Mouse (Mus musculus) natural killer cell, adult 2 months (primary cell): ENCODE measurements around the gene Speer4f1.
"Not testable (repeated sequence)": the region's sequence is repeated elsewhere in the genome, so short reads cannot be mapped to it uniquely, and the experiment has no call there.

Source experiments
- DNase-seq, 2 experiments: peaks; one replicate each; pipeline ENCODE4 v3.0.0; 2022; ENCODE audit warnings: low spot score in 2 of 2

The Speer4f1 gene

GRCm38 (mm10) chr5:17475798-17476197 lies at the start of gene Speer4f1:
TSS of gene Speer4f1 (plus strand) at chr5:17476098.
- DNase-seq = not testable (repeated sequence)

DNA sequence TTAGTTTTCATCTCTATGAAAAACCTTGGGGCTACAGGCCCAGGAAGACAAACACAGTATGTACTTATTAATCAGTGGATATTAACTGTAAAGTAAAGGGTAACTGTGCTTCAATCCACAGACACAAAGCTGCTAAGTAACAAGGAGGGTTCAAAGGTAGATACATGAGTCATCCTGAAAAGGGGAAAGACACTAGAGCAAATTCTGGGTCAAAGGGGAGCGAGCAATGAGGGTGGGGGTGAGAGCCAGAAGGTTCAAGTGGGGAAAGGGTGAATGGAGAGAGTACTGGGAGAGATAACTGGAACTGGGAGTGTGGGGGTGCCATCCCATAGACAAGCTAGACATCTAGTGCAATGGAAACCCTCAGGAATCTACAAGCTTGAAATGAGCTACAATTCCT lies 49.0 kb upstream of the Speer4f1 start:
- DNase-seq = no peak

DNA sequence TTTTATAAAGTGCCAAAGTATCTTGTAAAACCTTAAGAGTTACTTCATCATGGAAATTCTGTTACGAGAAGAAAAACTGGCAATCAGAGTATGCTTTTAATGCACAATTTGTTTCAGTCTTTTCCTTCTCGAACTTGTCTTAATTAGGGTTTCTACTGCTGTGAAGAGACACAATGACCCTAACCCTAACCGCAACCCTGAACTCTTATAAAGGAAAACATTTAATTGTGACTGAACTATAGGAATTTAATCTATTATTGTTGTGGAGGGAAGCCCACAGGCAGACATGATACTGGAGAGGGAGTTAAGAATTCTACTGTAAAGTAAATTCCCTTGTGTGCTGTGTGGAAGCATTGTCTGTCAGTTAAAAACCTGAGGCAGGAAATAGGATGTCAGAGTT lies 41.2 kb upstream of the Speer4f1 start:
- no peak for DNase-seq

- no peak for DNase-seq
These were observed 39.7 kb upstream of the Speer4f1 start for GRCm38 (mm10) chr5:17436209-17436608.

DNA sequence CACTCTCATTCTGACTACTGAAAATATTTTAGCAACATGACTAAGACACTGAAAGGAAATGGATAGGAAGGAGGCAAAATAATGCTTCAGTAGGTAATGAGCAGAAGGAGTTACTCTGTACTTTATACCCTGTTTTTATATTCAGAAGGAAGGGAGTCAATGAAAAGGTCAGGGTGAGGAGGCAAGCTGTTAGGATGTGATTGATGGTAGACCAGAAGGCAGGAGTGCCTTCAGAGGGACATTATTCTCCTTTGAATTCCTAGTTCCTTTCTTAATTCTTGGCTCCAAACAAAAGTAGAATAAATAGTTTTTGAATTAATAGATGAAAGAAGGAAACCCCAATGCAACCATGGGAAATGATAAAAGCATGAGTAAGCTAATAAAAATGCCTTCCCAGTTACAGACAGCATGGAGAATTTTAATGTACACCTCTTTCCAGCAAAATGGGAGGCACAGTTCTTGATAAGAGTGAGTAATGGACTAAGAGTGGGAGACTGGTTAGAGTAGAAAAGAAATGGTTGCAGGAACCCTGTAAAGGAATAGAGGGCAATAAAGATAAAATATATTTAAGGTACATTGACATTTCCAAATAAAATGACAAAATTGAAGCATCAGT lies 36.3 kb upstream of the Speer4f1 start:
- DNase-seq = no peak

GRCm38 (mm10) chr5:17454059-17454458 lies 21.8 kb upstream of the Speer4f1 start:
- DNase-seq = no peak

- no peak for DNase-seq
These were observed 20.8 kb upstream of the Speer4f1 start for GRCm38 (mm10) chr5:17454952-17455586.

- no peak for DNase-seq
These were observed 19.2 kb upstream of the Speer4f1 start for GRCm38 (mm10) chr5:17456671-17457070.

DNA sequence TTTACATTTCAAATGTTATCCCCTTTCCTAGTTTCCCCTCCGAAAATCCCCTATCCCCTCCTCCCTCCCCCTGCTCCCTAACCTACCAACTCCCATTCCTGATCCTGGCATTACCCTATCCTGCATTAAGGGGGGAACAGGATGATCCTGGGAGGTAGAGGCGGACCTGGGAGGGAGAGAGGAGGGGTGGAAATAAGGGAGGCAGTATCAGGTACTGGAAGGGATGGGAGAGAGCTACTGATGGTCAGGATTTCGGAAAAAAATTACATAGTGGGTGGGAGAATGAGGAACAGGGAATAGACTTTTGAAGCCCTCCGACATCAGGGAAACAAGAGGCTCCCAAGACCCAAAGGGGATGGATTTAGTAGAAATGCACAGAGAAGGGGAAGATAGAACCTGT lies 7.8 kb upstream of the Speer4f1 start:
- DNase-seq = not testable (repeated sequence)

- no peak for DNase-seq
These were observed 578 bp downstream of the Speer4f1 start for GRCm38 (mm10) chr5:17476476-17476875.

GRCm38 (mm10) chr5:17489894-17490293 lies 14.0 kb downstream of the Speer4f1 start:
- DNase-seq = no peak

GRCm38 (mm10) chr5:17495616-17496015 lies 19.7 kb downstream of the Speer4f1 start:
- no peak for DNase-seq

DNA sequence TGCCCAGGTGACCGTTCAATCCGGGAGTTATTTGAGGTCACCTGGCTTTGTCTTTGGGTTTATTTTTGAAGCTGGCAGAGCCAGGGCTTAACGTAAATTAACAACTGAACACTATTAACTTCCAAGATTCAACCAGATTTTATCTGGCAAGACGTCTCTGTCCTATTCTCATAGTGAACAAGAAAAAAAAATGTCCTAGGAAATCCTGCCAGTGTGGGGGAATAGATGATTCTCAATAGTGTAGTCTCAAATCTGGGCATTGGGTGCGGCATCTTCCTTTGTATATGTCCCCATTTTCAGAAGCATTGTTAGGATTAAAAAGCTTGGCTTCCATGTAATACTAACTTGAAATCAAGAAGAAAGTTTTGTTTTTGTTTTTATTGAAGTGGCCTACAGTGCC lies 20.8 kb downstream of the Speer4f1 start:
- no peak for DNase-seq

DNA sequence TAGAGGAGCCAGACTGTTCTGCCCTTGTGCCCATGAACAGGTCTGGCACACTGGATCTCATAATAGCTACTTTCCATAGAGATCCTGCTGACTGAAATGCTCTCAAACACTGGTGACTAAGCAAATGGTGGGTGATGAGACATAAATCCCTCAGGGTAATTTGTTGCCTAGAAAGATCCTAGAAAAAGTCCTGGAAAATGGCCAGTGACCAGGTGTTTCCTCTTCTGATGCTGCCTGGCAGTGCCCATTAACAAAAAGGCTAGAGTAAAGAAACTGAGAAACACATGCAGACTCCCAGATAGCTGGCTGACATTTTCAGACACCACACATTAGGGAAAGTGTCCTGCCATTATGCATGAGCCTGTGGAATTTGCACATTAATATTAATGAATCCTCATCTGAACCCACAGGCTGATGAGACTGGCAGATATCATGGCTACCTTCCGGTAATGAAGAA lies 24.0 kb downstream of the Speer4f1 start:
- DNase-seq = no peak

- no peak for DNase-seq
These were observed 25.0 kb downstream of the Speer4f1 start for GRCm38 (mm10) chr5:17500866-17501265.

- DNase-seq = no peak
These were observed 29.6 kb downstream of the Speer4f1 start for GRCm38 (mm10) chr5:17505540-17505939.

- DNase-seq = no peak
These were observed 32.1 kb downstream of the Speer4f1 start for GRCm38 (mm10) chr5:17508038-17508437.
